Mouse (Mus musculus): Measurements from ENCODE around the gene Epor.

DNA sequence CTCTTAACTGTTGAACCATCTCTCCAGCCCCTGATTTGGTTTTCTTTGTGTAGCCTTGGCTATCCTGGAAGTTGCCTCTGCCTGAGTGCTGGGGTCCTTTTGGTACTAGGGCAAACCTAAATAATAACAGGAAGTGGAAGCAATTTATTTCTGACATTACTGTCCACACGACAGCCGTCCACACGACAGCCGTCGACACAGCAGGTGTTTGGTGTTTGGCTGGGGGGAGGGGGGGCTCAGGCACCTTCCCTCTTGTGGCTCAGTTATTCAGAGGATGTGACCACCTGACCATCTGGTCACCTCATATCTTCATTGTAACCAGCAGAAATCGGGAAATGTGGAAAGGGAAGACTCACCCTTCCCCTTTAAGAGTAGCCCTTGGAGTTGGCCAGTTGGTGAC, 5.6 kb upstream of the Epor start:
- TF ChIP-seq CTCF (IDR thresholded peaks at IDR 0.05; ENCODE audit: borderline replicate concordance, insufficient read depth, low read depth, low read length) (no peak), POLR2A (IDR thresholded peaks at IDR 0.05; ENCODE audit: borderline replicate concordance, insufficient read depth, low read length) (no peak)
